Mouse (Mus musculus) CH12F3 (cell line): ENCODE results near the gene Clcn6.

Experiments
- in situ Hi-C: fragments of 300-500 bp; cut with MboI; formaldehyde crosslinking; loops from 2 replicates; pipeline ENCODE4 v1.14.3; 2020; ENCODE audit warnings: low sequenced_read_pairs

The Clcn6 gene

GRCm38 (mm10) chr4:147995311-147995710 lies 43.3 kb downstream of the Clcn6 start:
- in situ Hi-C loops, result no loop called here

- in situ Hi-C loops, result no loop called here
These were observed 45.0 kb downstream of the Clcn6 start for GRCm38 (mm10) chr4:147993571-147994095.

GRCm38 (mm10) chr4:147985205-147986132 lies 53.2 kb downstream of the Clcn6 start, which contains the start of gene Nppb:
Gene Nppb (plus strand): TSS chr4:147985788.
- in situ Hi-C loops, result no loop called here

GRCm38 (mm10) chr4:147979441-147979860 lies 59.2 kb downstream of the Clcn6 start:
- in situ Hi-C loops, result no loop called here

- in situ Hi-C loops, result no loop called here
These were observed 60.2 kb downstream of the Clcn6 start for GRCm38 (mm10) chr4:147978391-147978790.

GRCm38 (mm10) chr4:147977726-147978125 lies 60.9 kb downstream of the Clcn6 start:
- in situ Hi-C loops, result no loop called here

- in situ Hi-C loops, result no loop called here
These were observed 62.4 kb downstream of the Clcn6 start for GRCm38 (mm10) chr4:147976237-147976636.

GRCm38 (mm10) chr4:147969337-147969736 lies 69.3 kb downstream of the Clcn6 start:
- in situ Hi-C loops, result no loop called here

- in situ Hi-C loops, result no loop called here
These were observed 69.8 kb downstream of the Clcn6 start for GRCm38 (mm10) chr4:147968816-147969215.

GRCm38 (mm10) chr4:147965712-147966111 lies 72.9 kb downstream of the Clcn6 start:
- in situ Hi-C loops, result no loop called here

GRCm38 (mm10) chr4:147963623-147964022 lies 75.0 kb downstream of the Clcn6 start:
- in situ Hi-C loops, result loop anchor here (5.0 kb wide), 1 partner anchor 39 kb away; the partner anchor contains the start of gene Nppa

- in situ Hi-C loops, result loop anchor here (5.0 kb wide), 1 partner anchor 40 kb away; the partner anchor contains the start of gene Nppa
These were observed 75.8 kb downstream of the Clcn6 start for GRCm38 (mm10) chr4:147962781-147963180.

GRCm38 (mm10) chr4:147959881-147960831 lies 78.5 kb downstream of the Clcn6 start:
- in situ Hi-C loops, result loop anchor here (5.0 kb wide), 1 partner anchor 42 kb away; the partner anchor contains the start of gene Nppa

GRCm38 (mm10) chr4:147957141-147957540 lies 81.5 kb downstream of the Clcn6 start:
- in situ Hi-C loops, result no loop called here
